Mouse (Mus musculus): ENCODE data around the gene Hivep2.

DNA sequence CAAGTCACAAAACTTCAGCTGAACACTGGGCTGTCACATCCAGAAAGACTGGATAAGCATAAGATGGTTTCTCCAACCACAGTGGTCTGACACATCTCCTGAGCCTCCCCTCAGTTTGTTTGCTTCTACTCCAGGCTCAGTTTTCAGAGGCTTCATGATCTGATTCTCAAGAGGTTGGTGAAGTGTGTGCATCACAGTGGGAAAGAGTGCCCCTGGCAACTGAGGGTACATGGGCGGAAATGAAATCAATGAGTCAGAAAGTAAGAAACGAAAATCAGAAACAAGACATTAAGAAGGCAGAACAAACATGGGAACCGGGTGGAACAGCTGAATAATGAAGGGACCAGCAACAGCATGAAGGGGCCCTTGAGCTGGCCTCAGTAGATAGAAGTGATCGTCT lies 31.5 kb downstream of the Hivep2 start:
- TF ChIP-seq CTCF (IDR thresholded peaks at IDR 0.05; ENCODE audit: extremely low read depth, insufficient read depth, insufficient read length, insufficient replicate concordance) (no peak), POLR2A (IDR thresholded peaks at IDR 0.05; ENCODE audit: low read depth, low read length) (no peak)

Measured in spleen, adult 2 months (tissue).